ENCODE assay signal across 18 mouse cellular contexts in genomic region chr19:56750709-56751108, GRCm38 (mm10). TPM values are rescaled to one million over a fixed set of nuclear protein-coding genes. Genes with fewer than 3 reads are reported as not detected.
"Had no signal": no experiment of that assay in that cellular context is flagged by ENCODE, and none has a peak within 500 bp of the region (broad histone marks: within the 10 kb centered on the region; RNA-seq: fewer than 3 reads in every experiment).

No protein-coding gene starts in this region.

- H3K27me3 ChIP-seq: liver, embryonic 13.5 days; midbrain, embryonic 15.5 days; neural tube, embryonic 12.5 days; neural tube, embryonic 15.5 days; stomach, embryonic 15.5 days had no signal

- H3K9me3 ChIP-seq: liver, embryonic 13.5 days; midbrain, embryonic 15.5 days; neural tube, embryonic 12.5 days; neural tube, embryonic 15.5 days; stomach, embryonic 15.5 days had no signal

- H3K4me3 ChIP-seq: left cerebral cortex, adult 2 months; liver, embryonic 13.5 days; midbrain, embryonic 15.5 days; neural tube, embryonic 12.5 days; neural tube, embryonic 15.5 days; stomach, embryonic 15.5 days had no signal

- H3K4me1 ChIP-seq: liver, embryonic 13.5 days; midbrain, embryonic 15.5 days; neural tube, embryonic 12.5 days; neural tube, embryonic 15.5 days; stomach, embryonic 15.5 days had no signal

- ATAC-seq: midbrain, embryonic 15.5 days had no signal

- H3K9ac ChIP-seq: liver, embryonic 13.5 days; midbrain, embryonic 15.5 days; neural tube, embryonic 12.5 days; neural tube, embryonic 15.5 days; stomach, embryonic 15.5 days had no signal

- H3K4me2 ChIP-seq: liver, embryonic 13.5 days; midbrain, embryonic 11.5 days; midbrain, embryonic 15.5 days; neural tube, embryonic 12.5 days; neural tube, embryonic 15.5 days; stomach, embryonic 15.5 days had no signal

- DNase-seq: kidney, postnatal 25 days; layer of hippocampus, postnatal 36 days; liver, embryonic 13.5 days; lung, adult 2 months; lung, postnatal 14 days; lung, postnatal 4 days; retina, postnatal 1 day; right cerebral cortex, postnatal 25 days; spleen, adult 18-20 months; thymus, postnatal 25 days had no signal

- H3K27ac ChIP-seq: kidney, postnatal 0 days; left cerebral cortex, adult 2 months; liver, embryonic 13.5 days; midbrain, embryonic 15.5 days; neural tube, embryonic 12.5 days; neural tube, embryonic 15.5 days; stomach, embryonic 15.5 days had no signal

- H3K36me3 ChIP-seq: liver, embryonic 13.5 days; midbrain, embryonic 15.5 days; neural tube, embryonic 12.5 days; neural tube, embryonic 15.5 days; stomach, embryonic 15.5 days had no signal

RNA-seq across cellular contexts. Expression of gene Adrb1, which starts 28.7 kb away (rescaled TPM):
- total RNA-seq: megakaryocyte-erythroid progenitor cell, adult 5-6 weeks had no signal
